Mouse (Mus musculus) liver, embryonic 11.5 days (tissue): ENCODE data around the gene Gm12184. TPM values are rescaled to one million over a fixed set of nuclear protein-coding genes. Genes with fewer than 3 reads are reported as not detected.
"Not testable (repeated sequence)": the region's sequence is repeated elsewhere in the genome, so short reads cannot be mapped to it uniquely, and the experiment has no call there.

Experiments used
- ATAC-seq: fragments of 200-750 bp; cut with Nextera tagmentation; replicated peaks from 2 replicates; pipeline ENCODE4 v1.8.0; 2017; ENCODE audit warnings: moderate number of reproducible peaks, mild to moderate bottlenecking, moderate TSS enrichment, moderate library complexity; ENCODE audit not compliant: low FRiP score
- DNase-seq: peaks from one replicate; pipeline ENCODE4 v3.0.0-alpha.2; 2017; ENCODE audit warnings: low spot score
- H3K27ac ChIP-seq: fragments of 300-500 bp; sonication (generic); 2 replicates; pipeline ENCODE4 v1.5.1; 2014; ENCODE audit warnings: mild to moderate bottlenecking, low read depth, low read length, control low read depth
- H3K27me3 ChIP-seq: fragments of 300-500 bp; sonication (generic); replicated peaks from 2 replicates; pipeline ENCODE4 v1.6.1; 2014; ENCODE audit warnings: low read length, mixed read lengths; ENCODE audit not compliant: control insufficient read depth, insufficient read depth
- H3K36me3 ChIP-seq: fragments of 300-500 bp; sonication (generic); 2 replicates; pipeline ENCODE4 v1.6.1; 2014; ENCODE audit warnings: mild to moderate bottlenecking, low read length, moderate library complexity, mixed read lengths; ENCODE audit not compliant: control insufficient read depth, insufficient read depth
- H3K4me1 ChIP-seq: fragments of 300-500 bp; sonication (generic); replicated peaks from 2 replicates; pipeline ENCODE4 v1.6.1; 2014; ENCODE audit warnings: low read length, mixed read lengths; ENCODE audit not compliant: control insufficient read depth, insufficient read depth
- H3K4me2 ChIP-seq: fragments of 300-500 bp; sonication (generic); 2 replicates; pipeline ENCODE4 v1.6.1; 2014; ENCODE audit warnings: mild to moderate bottlenecking, control low read depth, moderate library complexity
- H3K4me3 ChIP-seq: fragments of 300-500 bp; sonication (generic); 2 replicates; pipeline ENCODE4 v1.5.1; 2014; ENCODE audit warnings: low read depth, low read length, control low read depth
- H3K9ac ChIP-seq: fragments of 300-500 bp; sonication (generic); 2 replicates; pipeline ENCODE4 v1.6.1; 2014; ENCODE audit warnings: low read depth, low read length, control low read depth
- H3K9me3 ChIP-seq: fragments of 300-500 bp; sonication (generic); 2 replicates; pipeline ENCODE4 v1.6.1; 2016; ENCODE audit warnings: low read length, inconsistent platforms, mixed read lengths; ENCODE audit not compliant: control insufficient read depth
- WGBS: fragments of 180-500 bp; shearing (Covaris S2); extraction: QIAGEN DNeasy Blood & Tissue Kit; methylation state at CpG from one replicate; pipeline ENCODE4 v1.1.7; 2014; 5-methylcytosine and 5-hydroxymethylcytosine counted together
- polyA plus RNA-seq: library from polyadenylated mRNA; unstranded; fragments of >200 nt; fragmentation: Nextera tagmentation; extraction: Ambion mirVana; gene quantifications from 2 replicates; pipeline ENCODE4 v1.2.1, GENCODE M21; 2014

The Gm12184 gene
- polyA plus RNA-seq, 1 experiment from 2014 or later = 7.6 TPM

DNA sequence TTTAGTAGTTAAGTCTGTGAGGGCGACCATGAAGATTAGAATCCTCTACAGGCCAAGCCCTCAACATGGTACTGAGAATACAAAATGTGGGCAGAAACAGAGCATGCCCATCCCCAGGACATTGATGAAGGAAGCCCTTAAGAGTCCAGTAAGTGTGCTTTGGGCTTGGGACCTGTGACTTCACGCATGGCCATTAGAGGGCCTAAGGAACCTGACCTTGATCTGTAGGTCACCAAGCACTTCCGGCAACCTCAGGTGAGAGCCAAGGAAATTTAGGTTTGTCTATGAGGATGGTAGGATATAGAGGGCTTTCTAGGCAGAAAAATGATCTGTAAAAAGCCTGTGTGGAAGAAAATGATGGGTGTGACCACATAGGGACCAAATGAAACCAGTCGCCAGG is 30.2 kb downstream of the Gm12184 start:
- Histone ChIP-seq H3K36me3 (peaks cover 3% of the 10 kb centered on the region; the same call in 1 of the 2 replicates), H3K27ac (no peak overlapping the region), H3K4me3 (no peak overlapping the region), H3K4me2 (no peak overlapping the region), H3K27me3 (no peaks in the 10 kb centered on the region), H3K9ac (no peak overlapping the region), H3K9me3 (no peaks in the 10 kb centered on the region), H3K4me1 (peaks cover 19% of the 10 kb centered on the region)
- 79% methylated on average over 4 of the region's 4 CpGs for WGBS
- ATAC-seq (no peak), DNase-seq (no peak)

DNA sequence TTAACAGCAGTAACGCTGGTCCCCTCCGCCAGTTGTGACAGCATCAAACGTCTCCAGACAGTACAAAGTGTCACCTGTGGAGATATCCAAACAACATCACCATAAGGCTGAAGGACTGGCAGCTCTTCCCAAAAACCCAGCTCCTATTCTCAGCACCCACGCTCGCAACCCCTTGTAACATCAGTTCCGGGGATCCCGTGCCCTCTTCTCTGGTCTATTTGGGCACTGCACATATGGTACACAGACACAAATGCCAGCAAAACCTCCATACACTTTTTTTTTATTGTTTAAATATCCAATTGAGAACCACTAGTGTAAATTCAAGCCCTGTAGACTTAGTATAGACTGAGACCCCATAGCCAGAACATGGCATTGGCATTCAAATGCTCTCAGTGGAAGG is 31.2 kb downstream of the Gm12184 start:
- ATAC-seq (no peak), DNase-seq (no peak)
- H3K36me3 ChIP-seq = no peaks in the 10 kb centered on the region
- H3K4me2 ChIP-seq = no peak overlapping the region
- H3K4me3 ChIP-seq = no peak overlapping the region
- no peak overlapping the region for H3K9ac ChIP-seq
- no peak overlapping the region for H3K27ac ChIP-seq
- no peaks in the 10 kb centered on the region for H3K9me3 ChIP-seq
- no peaks in the 10 kb centered on the region for H3K27me3 ChIP-seq
- H3K4me1 ChIP-seq = peaks cover 28% of the 10 kb centered on the region
- WGBS = 89% methylated on average over 7 of the region's 7 CpGs

DNA sequence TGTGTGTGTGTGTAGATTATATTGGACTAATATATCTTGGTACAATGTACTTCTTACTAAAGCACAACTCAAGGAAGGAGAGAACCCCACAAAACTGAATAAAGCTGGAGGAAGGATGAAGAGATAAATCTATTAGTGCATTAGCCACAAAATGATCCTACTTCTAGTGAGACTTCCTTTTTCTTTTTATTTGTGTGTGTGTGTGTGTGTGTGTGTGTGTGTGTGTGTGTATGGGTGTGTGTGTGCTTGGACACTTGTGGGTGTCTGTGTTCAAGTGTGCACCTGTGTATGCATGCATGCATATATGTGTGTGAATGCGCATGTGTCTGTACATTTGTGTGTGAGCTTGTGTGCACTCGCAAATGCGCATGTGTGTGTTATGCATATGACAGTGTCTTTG is 33.3 kb downstream of the Gm12184 start:
- Histone ChIP-seq H3K27ac (no peak overlapping the region), H3K4me3 (no peak overlapping the region), H3K4me2 (no peak overlapping the region), H3K9ac (no peak overlapping the region), H3K36me3 (no peaks in the 10 kb centered on the region), H3K4me1 (peaks cover 28% of the 10 kb centered on the region), H3K27me3 (no peaks in the 10 kb centered on the region), H3K9me3 (no peaks in the 10 kb centered on the region)
- no peak for DNase-seq
- 96% methylated on average over 3 of the region's 3 CpGs for WGBS
- no peak for ATAC-seq

DNA sequence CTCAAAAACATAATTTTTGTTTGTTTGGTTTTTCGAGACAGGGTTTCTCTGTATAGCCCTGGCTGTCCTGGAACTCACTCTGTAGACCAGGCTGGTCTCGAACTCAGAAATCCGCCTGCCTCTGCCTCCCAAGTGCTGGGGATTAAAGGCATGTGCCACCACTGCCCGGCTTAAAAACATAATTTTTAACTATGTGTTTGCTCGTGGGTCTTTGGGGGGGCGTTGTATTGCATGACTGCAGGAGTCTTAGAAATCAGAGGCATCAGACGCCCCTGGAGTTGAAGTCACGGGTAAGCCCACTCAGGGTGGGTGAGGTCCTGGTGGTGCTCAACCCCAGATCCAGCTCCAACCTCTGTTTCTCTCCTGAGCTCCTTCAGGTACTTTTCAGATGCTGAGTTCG is 34.6 kb downstream of the Gm12184 start:
- H3K4me1 ChIP-seq = peaks cover 16% of the 10 kb centered on the region
- WGBS = 84% methylated on average over 9 of the region's 9 CpGs

DNA sequence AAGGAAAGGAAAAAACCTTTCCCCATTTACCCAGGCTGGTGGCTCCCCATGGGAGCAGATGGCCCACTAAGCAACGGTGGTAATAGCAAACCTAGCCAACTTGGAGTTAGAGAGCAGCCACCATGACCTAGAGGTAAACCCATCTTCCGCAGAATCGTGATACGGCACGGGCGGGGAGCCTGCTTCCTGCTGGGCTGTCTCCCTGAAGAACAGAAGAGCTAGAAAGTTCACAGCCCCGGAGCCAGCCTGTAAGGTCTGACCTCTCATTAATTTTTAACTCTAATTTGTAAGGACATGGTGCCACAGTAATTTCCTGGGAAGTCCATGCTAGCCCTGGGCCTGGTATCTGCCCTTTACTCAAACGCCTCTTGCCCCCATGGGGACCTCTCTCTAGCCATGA is 35.5 kb downstream of the Gm12184 start:
- ATAC-seq (no peak), DNase-seq (no peak)
- no peaks in the 10 kb centered on the region for H3K36me3 ChIP-seq
- WGBS = 46% methylated on average over 8 of the region's 8 CpGs
- peak overlapping the region; percentile 68 for H3K4me2 ChIP-seq
- no peak overlapping the region for H3K4me3 ChIP-seq
- no peaks in the 10 kb centered on the region for H3K9me3 ChIP-seq
- no peak overlapping the region for H3K27ac ChIP-seq
- no peaks in the 10 kb centered on the region for H3K27me3 ChIP-seq
- H3K9ac ChIP-seq = no peak overlapping the region
- H3K4me1 ChIP-seq = peaks cover 12% of the 10 kb centered on the region

More for the DNA sequence above, 34.6 kb downstream of the Gm12184 start:
- H3K27ac ChIP-seq, DNase-seq, H3K4me2 ChIP-seq, H3K9me3 ChIP-seq, ATAC-seq, H3K36me3 ChIP-seq, H3K9ac ChIP-seq, H3K27me3 ChIP-seq, H3K4me3 ChIP-seq: not testable (repeated sequence)

DNA sequence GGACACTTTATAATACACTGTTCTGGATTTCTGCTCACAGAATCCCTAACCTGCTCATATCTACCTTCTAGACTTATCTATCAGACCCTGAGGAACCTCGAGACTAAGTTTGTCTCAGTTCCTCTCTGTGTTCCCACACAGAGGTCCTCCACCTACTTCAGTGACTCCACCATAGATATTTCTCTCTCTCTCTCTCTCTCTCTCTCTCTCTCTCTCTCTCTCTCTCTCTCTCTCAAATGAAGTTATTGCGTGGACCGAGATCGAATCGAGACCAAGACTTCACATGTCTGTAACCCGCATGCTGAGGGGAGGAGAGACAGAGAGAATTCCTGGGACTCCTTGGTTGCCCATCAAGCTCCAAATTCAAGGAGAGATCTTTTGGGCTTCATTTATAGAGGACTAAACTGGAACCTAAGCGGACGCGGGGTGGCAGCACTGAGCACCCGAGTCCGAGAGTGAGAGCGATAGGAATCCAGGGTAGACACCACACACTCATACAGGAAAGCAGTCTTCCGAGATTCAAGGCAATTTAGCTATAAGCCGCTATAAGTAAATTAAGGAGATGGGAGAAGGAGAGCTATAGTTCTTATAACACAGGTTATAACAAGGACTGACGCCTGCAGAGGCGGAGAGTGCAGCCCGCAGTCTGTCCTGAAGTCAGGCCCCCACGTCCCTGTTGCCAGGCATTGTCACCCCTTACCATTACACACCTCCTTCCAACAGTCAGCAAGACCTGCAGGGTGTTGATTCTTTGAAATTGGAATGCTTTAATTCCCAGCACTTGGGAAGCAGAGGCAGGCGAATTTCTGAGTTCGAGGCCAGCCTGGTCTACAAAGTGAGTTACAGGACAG is 36.3 kb downstream of the Gm12184 start:
- peaks cover 12% of the 10 kb centered on the region for H3K4me1 ChIP-seq
- peak; percentile 42; the same call in 1 of the 2 replicates for ATAC-seq
- H3K4me3 ChIP-seq = peak overlapping the region; percentile 26
- no peaks in the 10 kb centered on the region for H3K36me3 ChIP-seq
- H3K4me2 ChIP-seq = peak overlapping the region; percentile 68
- no peak overlapping the region for H3K9ac ChIP-seq
- H3K27me3 ChIP-seq = no peaks in the 10 kb centered on the region
- 19% methylated on average over 20 of the region's 20 CpGs for WGBS
- no peak overlapping the region for H3K27ac ChIP-seq
- H3K9me3 ChIP-seq = no peaks in the 10 kb centered on the region
- DNase-seq = peak; percentile 73

DNA sequence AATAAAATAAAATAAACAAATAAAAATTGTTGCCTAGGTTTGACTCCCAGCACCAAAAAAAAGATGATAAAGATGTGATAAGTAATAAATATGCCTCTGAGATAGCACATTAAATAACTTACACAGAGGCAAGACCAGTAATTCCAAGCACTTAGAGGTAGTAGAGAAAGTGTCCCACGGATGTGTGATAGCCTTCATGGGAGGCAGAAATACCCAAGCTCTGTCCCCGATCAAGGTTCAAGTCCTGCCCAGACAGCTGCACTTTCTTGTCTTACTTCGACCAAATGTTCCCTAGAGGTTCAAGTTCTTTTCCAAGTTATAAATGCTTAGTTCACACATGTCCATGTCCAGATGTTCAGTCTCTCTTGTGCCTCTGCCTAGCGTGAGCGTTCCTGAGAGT is 37.2 kb downstream of the Gm12184 start:
- ATAC-seq (no peak), DNase-seq (no peak)
- peaks cover 12% of the 10 kb centered on the region for H3K4me1 ChIP-seq
- no peak overlapping the region for H3K9ac ChIP-seq
- H3K27me3 ChIP-seq = no peaks in the 10 kb centered on the region
- H3K9me3 ChIP-seq = no peaks in the 10 kb centered on the region
- H3K36me3 ChIP-seq = no peaks in the 10 kb centered on the region
- no peak overlapping the region for H3K4me2 ChIP-seq
- H3K27ac ChIP-seq = no peak overlapping the region
- 88% methylated on average over 5 of the region's 5 CpGs for WGBS
- H3K4me3 ChIP-seq = no peak overlapping the region

DNA sequence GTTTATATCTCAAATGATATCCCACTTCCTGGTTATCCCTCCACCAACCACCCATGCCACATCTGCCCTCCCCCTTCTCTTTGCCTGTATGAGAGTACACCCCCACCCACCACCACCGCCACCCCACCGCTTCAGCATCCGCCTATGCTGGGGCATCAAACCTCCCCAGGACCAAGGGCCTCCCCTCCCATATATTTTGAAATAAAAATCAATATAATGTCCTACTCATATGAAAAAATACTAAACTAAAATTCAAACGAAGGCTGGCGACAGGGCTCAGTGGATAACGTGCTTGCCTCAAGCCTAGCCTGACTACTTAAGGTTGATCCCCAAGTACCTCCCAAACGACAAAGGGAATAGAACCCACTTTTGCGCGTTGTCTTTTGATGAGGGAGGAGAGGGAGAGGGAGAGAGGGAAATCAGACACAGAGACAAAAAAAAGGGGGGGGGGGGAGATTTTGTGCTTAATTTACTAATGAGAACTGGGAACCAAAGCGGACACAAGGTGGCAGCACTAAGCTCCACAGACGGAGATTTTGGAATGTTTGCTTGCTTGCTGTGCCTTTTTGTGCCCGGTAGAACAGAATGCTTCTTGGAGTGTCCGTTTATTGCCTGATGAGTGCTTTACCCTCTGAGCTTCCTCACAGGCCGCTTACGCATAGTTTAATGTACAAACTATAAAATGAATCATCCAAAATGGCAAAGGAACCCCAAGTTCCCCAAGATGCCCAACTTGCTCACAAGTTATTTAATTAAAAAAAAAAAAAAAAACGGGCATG is 38.0 kb downstream of the Gm12184 start:
- peak; percentile 63 for ATAC-seq

More for the DNA sequence above, 38.0 kb downstream of the Gm12184 start:
- Histone ChIP-seq H3K36me3 (no peaks in the 10 kb centered on the region), H3K4me1 (peaks cover 12% of the 10 kb centered on the region), H3K4me3 (peak overlapping the region; percentile 40), H3K27ac (0 out of 2 replicates have a peak overlapping the region, but pooled peaks have one; percentile 6), H3K9ac (peak overlapping the region; percentile 4; the same call in 1 of the 2 replicates), H3K9me3 (no peaks in the 10 kb centered on the region), H3K4me2 (peak overlapping the region; percentile 50), H3K27me3 (no peaks in the 10 kb centered on the region)
- peak; percentile 62 for DNase-seq
- WGBS = 9% methylated on average over 16 of the region's 16 CpGs
